Mouse (Mus musculus) hindbrain, postnatal 0 days (tissue): ENCODE measurements at regions not wholly inside any gene's neighbourhood (a gene's known extent, or its start where the extent isn't known, plus 50 kb on each side); places are given as distances from the start of the nearest gene placed in this dataset.

Experiments used
- ATAC-seq: fragments of 200-750 bp; cut with Nextera tagmentation; 2 replicates; pipeline ENCODE4 v1.8.0; 2017; ENCODE audit warnings: mild to moderate bottlenecking, moderate TSS enrichment, moderate library complexity
- DNase-seq: peaks from one replicate; pipeline ENCODE4 v3.0.0-alpha.2; 2015; ENCODE audit warnings: low spot score
- H3K27ac ChIP-seq: fragments of 300-500 bp; sonication (generic); 2 replicates; pipeline ENCODE4 v1.5.1; 2014; ENCODE audit warnings: mild to moderate bottlenecking
- H3K27me3 ChIP-seq: fragments of 300-500 bp; sonication (generic); 2 replicates; pipeline ENCODE4 v1.6.1; 2014; ENCODE audit warnings: low read length, mixed read lengths; ENCODE audit not compliant: insufficient read depth
- H3K36me3 ChIP-seq: fragments of 300-500 bp; sonication (generic); 2 replicates; pipeline ENCODE4 v1.6.1; 2014; ENCODE audit warnings: low read length, mixed read lengths; ENCODE audit not compliant: insufficient read depth
- H3K4me1 ChIP-seq: fragments of 300-500 bp; sonication (generic); 2 replicates; pipeline ENCODE4 v1.6.1; 2014; ENCODE audit warnings: antibody characterized with exemption, low read length, mixed read lengths; ENCODE audit not compliant: insufficient read depth
- H3K4me2 ChIP-seq: fragments of 300-500 bp; sonication (generic); 2 replicates; pipeline ENCODE4 v1.6.1; 2014; ENCODE audit warnings: low read depth, mild to moderate bottlenecking, low read length, moderate library complexity, mixed read lengths
- H3K4me3 ChIP-seq: fragments of 300-500 bp; sonication (generic); 2 replicates; pipeline ENCODE4 v1.5.1; 2014; ENCODE audit warnings: low read length
- H3K9ac ChIP-seq: fragments of 300-500 bp; sonication (generic); replicated peaks from 2 replicates; pipeline ENCODE4 v1.6.1; 2014; ENCODE audit warnings: mild to moderate bottlenecking, low read length, moderate library complexity, mixed read lengths
- H3K9me3 ChIP-seq: fragments of 300-500 bp; sonication (generic); 2 replicates; pipeline ENCODE4 v1.6.1; 2016; ENCODE audit warnings: low read length, mixed read lengths
- CTCF ChIP-seq: IDR thresholded peaks from 2 replicates; pipeline ENCODE4 v1.5.1; 2016; ENCODE audit warnings: antibody characterized with exemption, control low read depth, low read depth
- WGBS: fragments of 180-500 bp; shearing (Covaris S2); extraction: QIAGEN DNeasy Blood & Tissue Kit; methylation state at CpG from one replicate; pipeline ENCODE4 v1.1.7; 2014; 5-methylcytosine and 5-hydroxymethylcytosine counted together

- no peak for TF ChIP-seq CTCF
- DNase-seq (no peak), ATAC-seq (no peak)
- H3K4me1 ChIP-seq, result 0 out of 2 replicates have a peak, but pooled peaks cover 3% of the 10 kb centered on the region
- WGBS, result 69% methylated on average over 6 of the region's 6 CpGs
- no peaks in the 10 kb centered on the region for H3K9me3 ChIP-seq
- no peak overlapping the region for H3K9ac ChIP-seq
- no peaks in the 10 kb centered on the region for H3K36me3 ChIP-seq
- no peak overlapping the region for H3K4me2 ChIP-seq
- H3K27me3 ChIP-seq, result no peaks in the 10 kb centered on the region
- H3K4me3 ChIP-seq, result no peak overlapping the region
- no peak overlapping the region for H3K27ac ChIP-seq
Observed at GRCm38 (mm10) chr3:137775076-137775849, 89.0 kb upstream of the H2afz start.

- no peaks in the 10 kb centered on the region for H3K27me3 ChIP-seq
- TF ChIP-seq CTCF, result peak; percentile 68
- H3K4me2 ChIP-seq, result 0 out of 2 replicates have a peak overlapping the region, but pooled peaks have one; percentile 21
- H3K9me3 ChIP-seq, result no peaks in the 10 kb centered on the region
- no peak overlapping the region for H3K27ac ChIP-seq
- DNase-seq (peak; percentile 79), ATAC-seq (peak; percentile 79)
- H3K4me1 ChIP-seq, result 0 out of 2 replicates have a peak, but pooled peaks cover 3% of the 10 kb centered on the region
- H3K9ac ChIP-seq, result no peak overlapping the region
- 40% methylated on average over 7 of the region's 7 CpGs for WGBS
- no peaks in the 10 kb centered on the region for H3K36me3 ChIP-seq
- no peak overlapping the region for H3K4me3 ChIP-seq
Observed at GRCm38 (mm10) chr3:137778113-137778512, 86.2 kb upstream of the H2afz start.

GRCm38 (mm10) chr3:137780029-137780428, 84.3 kb upstream of the H2afz start:
- WGBS, result 5% methylated on average over 11 of the region's 11 CpGs
- DNase-seq, result no peak
- Histone ChIP-seq H3K9ac (no peak overlapping the region), H3K4me2 (peak overlapping the region; percentile 16), H3K27me3 (no peaks in the 10 kb centered on the region), H3K4me1 (peaks cover 3% of the 10 kb centered on the region; the same call in 1 of the 2 replicates), H3K36me3 (no peaks in the 10 kb centered on the region), H3K4me3 (no peak overlapping the region), H3K27ac (no peak overlapping the region), H3K9me3 (no peaks in the 10 kb centered on the region)
- TF ChIP-seq CTCF, result no peak
- ATAC-seq, result no peak

GRCm38 (mm10) chr3:137782836-137783235, 81.5 kb upstream of the H2afz start:
- no peak overlapping the region for H3K4me3 ChIP-seq
- H3K27ac ChIP-seq, result no peak overlapping the region
- DNase-seq, result no peak
- no peak for ATAC-seq
- H3K9ac ChIP-seq, result no peak overlapping the region
- H3K36me3 ChIP-seq, result no peaks in the 10 kb centered on the region
- H3K4me1 ChIP-seq, result peaks cover 3% of the 10 kb centered on the region; the same call in 1 of the 2 replicates
- H3K27me3 ChIP-seq, result no peaks in the 10 kb centered on the region
- no peaks in the 10 kb centered on the region for H3K9me3 ChIP-seq
- no peak for TF ChIP-seq CTCF
- H3K4me2 ChIP-seq, result no peak overlapping the region
- 80% methylated on average over 5 of the region's 5 CpGs for WGBS

GRCm38 (mm10) chr3:137783937-137784911, 80.1 kb upstream of the H2afz start:
- no peak overlapping the region for H3K27ac ChIP-seq
- no peaks in the 10 kb centered on the region for H3K27me3 ChIP-seq
- H3K9me3 ChIP-seq, result no peaks in the 10 kb centered on the region
- DNase-seq, result peak; percentile 45
- 23% methylated on average over 7 of the region's 7 CpGs for WGBS
- no peaks in the 10 kb centered on the region for H3K36me3 ChIP-seq
- H3K4me3 ChIP-seq, result no peak overlapping the region
- H3K4me1 ChIP-seq, result peaks cover 3% of the 10 kb centered on the region; the same call in 1 of the 2 replicates
- no peak overlapping the region for H3K4me2 ChIP-seq
- ATAC-seq, result peak; percentile 28; the same call in 1 of the 2 replicates
- peak; percentile 42 for TF ChIP-seq CTCF
- no peak overlapping the region for H3K9ac ChIP-seq

GRCm38 (mm10) chr3:137785224-137785623, 79.1 kb upstream of the H2afz start:
- WGBS, result 29% methylated on average over 7 of the region's 7 CpGs
- DNase-seq (peak; percentile 43), ATAC-seq (peak; percentile 73)
- Histone ChIP-seq H3K9ac (no peak overlapping the region), H3K27me3 (no peaks in the 10 kb centered on the region), H3K9me3 (no peaks in the 10 kb centered on the region), H3K4me1 (no peaks in the 10 kb centered on the region; the same call in 1 of the 2 replicates), H3K36me3 (no peaks in the 10 kb centered on the region), H3K4me3 (no peak overlapping the region), H3K27ac (no peak overlapping the region), H3K4me2 (no peak overlapping the region)
- TF ChIP-seq CTCF, result no peak
